Mouse (Mus musculus) ES-Bruce4 (cell line): ENCODE measurements around the gene Lipe. TPM values are rescaled to one million over a fixed set of nuclear protein-coding genes. Genes with fewer than 3 reads are reported as not detected.
A peak's percentile ranks its signal among the peaks of the same experiment; 100 is the strongest.

Experiments
- H3K27ac ChIP-seq: 2 replicates; pipeline ENCODE4 v1.5.1; 2012; ENCODE audit warnings: low read length, inconsistent platforms; ENCODE audit not compliant: insufficient read depth
- H3K27me3 ChIP-seq: 2 replicates; pipeline ENCODE4 v1.6.1; 2012; ENCODE audit warnings: mild to moderate bottlenecking, low read length, inconsistent platforms; ENCODE audit not compliant: control insufficient read depth, poor library complexity, insufficient read depth, severe bottlenecking
- H3K36me3 ChIP-seq: 2 replicates; pipeline ENCODE4 v1.6.1; 2012; ENCODE audit warnings: inconsistent platforms, mild to moderate bottlenecking, low read length, moderate library complexity; ENCODE audit not compliant: control insufficient read depth, poor library complexity, insufficient read depth, severe bottlenecking
- H3K4me1 ChIP-seq: one replicate; pipeline ENCODE4 v1.8.1; 2011; ENCODE audit warnings: low read length; ENCODE audit not compliant: control insufficient read depth, insufficient read depth
- H3K4me3 ChIP-seq: 2 replicates; pipeline ENCODE4 v1.5.1; 2011; ENCODE audit warnings: low read depth, mild to moderate bottlenecking, low read length
- H3K9ac ChIP-seq: 2 replicates; pipeline ENCODE4 v1.6.1; 2012; ENCODE audit warnings: low read depth, mild to moderate bottlenecking, inconsistent platforms; ENCODE audit not compliant: poor library complexity, severe bottlenecking
- H3K9me3 ChIP-seq: replicated peaks from 2 replicates; pipeline ENCODE4 v1.6.1; 2012; ENCODE audit warnings: mild to moderate bottlenecking, low read length, inconsistent platforms; ENCODE audit not compliant: control insufficient read depth, poor library complexity, insufficient read depth, severe bottlenecking
- CTCF ChIP-seq: IDR thresholded peaks from one replicate; pipeline ENCODE4 v1.8.1; 2011; ENCODE audit warnings: low read depth, low read length
- EP300 ChIP-seq: IDR thresholded peaks from 2 replicates; pipeline ENCODE4 v1.6.1; 2011; ENCODE audit warnings: low read depth, low read length; ENCODE audit not compliant: insufficient read depth
- POLR2A ChIP-seq: IDR thresholded peaks from one replicate; pipeline ENCODE4 v1.8.1; 2011; ENCODE audit warnings: low read length; ENCODE audit not compliant: insufficient read depth
- polyA plus RNA-seq: library from polyadenylated mRNA; stranded (reverse); fragments of >200 nt; gene quantifications from 2 replicates; pipeline ENCODE4 v1.2.4, GENCODE M21; 2011; ENCODE audit warnings: low read depth; ENCODE audit not compliant: missing spikeins, insufficient read depth, insufficient read length

Lipe gene
- polyA plus RNA-seq, 1 experiment: 18.0 TPM

GRCm38 (mm10) chr7:25382541-25382940 lies 16.0 kb downstream of the Lipe start:
- H3K36me3 ChIP-seq: no peaks in the 10 kb centered on the region

DNA sequence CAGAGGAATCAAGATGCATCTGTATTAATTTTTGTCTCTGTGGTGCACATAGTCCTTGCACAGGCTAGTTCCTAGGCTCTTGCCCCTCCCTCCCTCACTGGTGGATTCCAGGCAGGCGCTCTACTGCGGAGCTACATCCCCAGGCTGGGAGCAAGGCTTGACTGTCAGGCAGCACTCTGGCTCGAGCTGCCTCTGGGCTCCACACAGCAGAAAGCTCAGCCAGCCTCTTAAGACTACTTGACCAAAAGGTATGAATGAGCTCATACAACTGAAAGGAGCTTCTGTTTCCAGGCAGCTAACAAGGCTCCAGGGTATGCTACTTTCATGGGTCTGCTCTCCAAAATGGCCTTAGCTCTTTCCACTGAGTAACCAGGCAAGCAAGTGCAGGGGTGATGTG lies 17.2 kb downstream of the Lipe start:
- H3K4me1 ChIP-seq: no peaks in the 10 kb centered on the region
- no peak for TF ChIP-seq CTCF
- TF ChIP-seq EP300: no peak
- no peak for TF ChIP-seq POLR2A
- H3K36me3 ChIP-seq: no peaks in the 10 kb centered on the region
- no peaks in the 10 kb centered on the region for H3K9me3 ChIP-seq
- H3K4me3 ChIP-seq: no peak overlapping the region
- no peak overlapping the region for H3K27ac ChIP-seq
- no peaks in the 10 kb centered on the region for H3K27me3 ChIP-seq
- no peak overlapping the region for H3K9ac ChIP-seq

More at GRCm38 (mm10) chr7:25382541-25382940, 16.0 kb downstream of the Lipe start:
- Histone ChIP-seq H3K4me1 (no peaks in the 10 kb centered on the region), H3K9ac (no peak overlapping the region), H3K4me3 (no peak overlapping the region), H3K9me3 (no peaks in the 10 kb centered on the region), H3K27me3 (no peaks in the 10 kb centered on the region), H3K27ac (no peak overlapping the region)
- TF ChIP-seq CTCF (no peak), EP300 (no peak), POLR2A (no peak)

GRCm38 (mm10) chr7:25380392-25381283 lies 17.9 kb downstream of the Lipe start:
- no peaks in the 10 kb centered on the region for H3K9me3 ChIP-seq
- H3K27ac ChIP-seq: no peak overlapping the region
- 0 out of 2 replicates have a peak overlapping the region, but pooled peaks have one; percentile 59 for H3K9ac ChIP-seq
- no peaks in the 10 kb centered on the region for H3K4me1 ChIP-seq
- H3K4me3 ChIP-seq: no peak overlapping the region
- H3K36me3 ChIP-seq: no peaks in the 10 kb centered on the region
- no peak for TF ChIP-seq CTCF
- no peak for TF ChIP-seq POLR2A
- TF ChIP-seq EP300: no peak
- H3K27me3 ChIP-seq: no peaks in the 10 kb centered on the region

DNA sequence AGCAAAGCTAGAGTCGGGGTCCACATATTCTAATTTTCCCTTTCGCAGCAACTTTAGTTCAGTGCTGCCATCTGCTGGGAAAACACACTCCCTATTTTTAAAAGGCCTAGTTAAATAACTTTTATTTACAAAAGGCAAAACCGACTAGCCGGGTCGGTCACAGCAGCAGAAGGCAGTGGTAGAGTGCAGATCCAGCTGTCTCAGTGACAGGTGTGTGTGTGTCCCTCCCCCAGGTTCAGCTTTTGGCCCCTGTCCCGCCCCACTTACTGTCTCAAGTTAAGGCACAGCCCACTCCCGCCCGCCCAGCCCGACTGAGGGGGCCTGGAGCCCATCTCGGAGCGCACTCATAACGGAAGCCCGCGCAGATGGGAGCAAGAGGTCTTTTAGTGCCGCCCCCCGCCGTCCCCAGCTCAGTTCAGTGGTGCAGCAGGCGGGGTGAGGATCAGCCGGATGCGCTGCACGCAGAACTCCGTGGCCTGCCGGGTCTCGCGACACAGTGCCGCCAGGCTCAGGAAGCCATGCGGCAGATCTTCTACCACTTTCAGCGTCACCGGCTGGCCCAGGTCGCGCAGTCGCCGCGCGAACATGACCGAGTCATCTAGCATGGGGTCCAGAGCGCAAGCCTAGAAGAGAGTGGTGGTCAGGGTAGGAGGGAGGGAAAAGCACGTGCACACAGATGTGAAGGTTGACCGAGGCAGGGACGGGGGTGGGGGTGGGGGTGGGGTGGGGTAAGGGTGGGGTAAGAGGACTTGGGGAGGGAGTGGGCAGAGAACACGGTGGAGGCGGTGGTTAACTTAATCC lies 18.8 kb downstream of the Lipe start:
- no peak overlapping the region for H3K27ac ChIP-seq
- H3K36me3 ChIP-seq: no peaks in the 10 kb centered on the region
- H3K9me3 ChIP-seq: no peaks in the 10 kb centered on the region
- peak overlapping the region; percentile 56 for H3K4me3 ChIP-seq
- H3K27me3 ChIP-seq: no peaks in the 10 kb centered on the region
- no peaks in the 10 kb centered on the region for H3K4me1 ChIP-seq
- peak overlapping the region; percentile 59 for H3K9ac ChIP-seq
- TF ChIP-seq EP300 (no peak), CTCF (no peak), POLR2A (no peak)

GRCm38 (mm10) chr7:25378181-25379100 lies 20.1 kb downstream of the Lipe start:
- TF ChIP-seq POLR2A (no peak), CTCF (no peak), EP300 (no peak)
- Histone ChIP-seq H3K36me3 (no peaks in the 10 kb centered on the region), H3K9me3 (no peaks in the 10 kb centered on the region), H3K9ac (no peak overlapping the region), H3K27ac (no peak overlapping the region), H3K4me3 (no peak overlapping the region), H3K27me3 (no peaks in the 10 kb centered on the region), H3K4me1 (no peaks in the 10 kb centered on the region)
